Mouse (Mus musculus) spleen, adult 18-20 months (tissue): Measurements from ENCODE around the gene Zmynd19.

Source experiments
- DNase-seq, 2 experiments: peaks; one replicate each; pipeline ENCODE4 v3.0.0; 2022; ENCODE audit warnings: mixed read lengths in 2 of 2

Gene Zmynd19

GRCm38 (mm10) chr2:24949421-24950188, at the start of gene Zmynd19:
TSS of gene Zmynd19 (plus strand) at chr2:24949792.
- DNase-seq: peak; percentile 96 to 98

- no peak for DNase-seq
These were observed 48.5 kb upstream of the Zmynd19 start for GRCm38 (mm10) chr2:24901055-24901454.

- no peak for DNase-seq
These were observed 46.6 kb upstream of the Zmynd19 start for GRCm38 (mm10) chr2:24902999-24903398.

- DNase-seq: no peak
These were observed 44.6 kb upstream of the Zmynd19 start for GRCm38 (mm10) chr2:24904823-24905652.

GRCm38 (mm10) chr2:24905653-24906155, 43.9 kb upstream of the Zmynd19 start:
- no peak for DNase-seq

- DNase-seq: peak in 1 of 2 experiments; percentile 20
These were observed 39.1 kb upstream of the Zmynd19 start for GRCm38 (mm10) chr2:24910481-24910880.

- no peak for DNase-seq
These were observed 37.4 kb upstream of the Zmynd19 start for GRCm38 (mm10) chr2:24912189-24912588.

GRCm38 (mm10) chr2:24912589-24912988, 37.0 kb upstream of the Zmynd19 start:
- no peak for DNase-seq

- no peak for DNase-seq
These were observed 34.8 kb upstream of the Zmynd19 start for GRCm38 (mm10) chr2:24914762-24915161.

GRCm38 (mm10) chr2:24918930-24919838, 30.4 kb upstream of the Zmynd19 start, which contains the start of gene Ehmt1:
TSS of gene Ehmt1 (minus strand) at chr2:24919614.
- peak; percentile 91 to 96 for DNase-seq

- DNase-seq: no peak
These were observed 29.8 kb upstream of the Zmynd19 start for GRCm38 (mm10) chr2:24919839-24920175.

GRCm38 (mm10) chr2:24923561-24923960, 26.0 kb upstream of the Zmynd19 start:
- no peak for DNase-seq

GRCm38 (mm10) chr2:24925284-24925683, 24.3 kb upstream of the Zmynd19 start:
- DNase-seq: no peak

GRCm38 (mm10) chr2:24926345-24926964, 23.1 kb upstream of the Zmynd19 start:
- DNase-seq: no peak

GRCm38 (mm10) chr2:24926965-24927358, 22.6 kb upstream of the Zmynd19 start:
- DNase-seq: no peak

- DNase-seq: no peak
These were observed 21.6 kb upstream of the Zmynd19 start for GRCm38 (mm10) chr2:24927810-24928479.

- DNase-seq: no peak
These were observed 20.5 kb upstream of the Zmynd19 start for GRCm38 (mm10) chr2:24929119-24929518.

GRCm38 (mm10) chr2:24929593-24929992, 20.0 kb upstream of the Zmynd19 start:
- no peak for DNase-seq

GRCm38 (mm10) chr2:24934441-24934963, 15.1 kb upstream of the Zmynd19 start:
- DNase-seq: no peak

GRCm38 (mm10) chr2:24935057-24935796, 14.4 kb upstream of the Zmynd19 start, which contains the start of gene Arrdc1:
TSS of gene Arrdc1 (minus strand) at chr2:24935252.
- DNase-seq: peak; percentile 95
